Mouse (Mus musculus) stomach, postnatal 0 days (tissue): ENCODE results near the gene Dusp7. TPM values are rescaled to one million over a fixed set of nuclear protein-coding genes. Genes with fewer than 3 reads are reported as not detected.

Experiments used
- ATAC-seq: fragments of 200-750 bp; cut with Nextera tagmentation; 2 replicates; pipeline ENCODE4 v1.8.0; 2017; ENCODE audit not compliant: low FRiP score, low TSS enrichment
- DNase-seq: peaks from one replicate; pipeline ENCODE4 v3.0.0-alpha.2; 2016; ENCODE audit warnings: low spot score
- H3K27ac ChIP-seq: fragments of 300-500 bp; sonication (generic); replicated peaks from 2 replicates; pipeline ENCODE4 v1.5.1; 2014; ENCODE audit warnings: mild to moderate bottlenecking, control low read depth
- H3K27me3 ChIP-seq: fragments of 300-500 bp; sonication (generic); 2 replicates; pipeline ENCODE4 v1.6.1; 2014; ENCODE audit warnings: low read length; ENCODE audit not compliant: control insufficient read depth, insufficient read depth
- H3K36me3 ChIP-seq: fragments of 300-500 bp; sonication (generic); 2 replicates; pipeline ENCODE4 v1.6.1; 2014; ENCODE audit warnings: low read length, mixed read lengths; ENCODE audit not compliant: control insufficient read depth, insufficient read depth
- H3K4me1 ChIP-seq: fragments of 300-500 bp; sonication (generic); replicated peaks from 2 replicates; pipeline ENCODE4 v1.6.1; 2014; ENCODE audit warnings: antibody characterized with exemption; ENCODE audit not compliant: control insufficient read depth, insufficient read depth
- H3K4me2 ChIP-seq: fragments of 300-500 bp; sonication (generic); replicated peaks from 2 replicates; pipeline ENCODE4 v1.6.1; 2014; ENCODE audit warnings: low read depth, mild to moderate bottlenecking, control low read depth, moderate library complexity
- H3K4me3 ChIP-seq: fragments of 300-500 bp; sonication (generic); 2 replicates; pipeline ENCODE4 v1.5.1; 2014; ENCODE audit warnings: low read depth, low read length, control low read depth
- H3K9ac ChIP-seq: fragments of 300-500 bp; sonication (generic); 2 replicates; pipeline ENCODE4 v1.6.1; 2014; ENCODE audit warnings: mild to moderate bottlenecking, low read length, control low read depth, mixed read lengths
- H3K9me3 ChIP-seq: fragments of 300-500 bp; sonication (generic); 2 replicates; pipeline ENCODE4 v1.6.1; 2016; ENCODE audit warnings: low read length; ENCODE audit not compliant: control insufficient read depth
- CTCF ChIP-seq: IDR thresholded peaks from 2 replicates; pipeline ENCODE4 v1.5.1; 2016; ENCODE audit warnings: antibody characterized with exemption, low read depth, mild to moderate bottlenecking, moderate library complexity
- EP300 ChIP-seq: optimal IDR thresholded peaks from 2 replicates; pipeline ENCODE3; 2016; ENCODE audit warnings: antibody characterized with exemption
- WGBS: fragments of 180-500 bp; shearing (Covaris S2); extraction: QIAGEN DNeasy Blood & Tissue Kit; methylation state at CpG from one replicate; pipeline ENCODE4 v1.1.7; 2014; 5-methylcytosine and 5-hydroxymethylcytosine counted together
- polyA plus RNA-seq: library from polyadenylated mRNA; unstranded; fragments of >200 nt; fragmentation: Nextera tagmentation; extraction: Ambion mirVana; gene quantifications from 2 replicates; pipeline ENCODE4 v1.2.1, GENCODE M21; 2015

Dusp7 gene
- polyA plus RNA-seq, 1 experiment from 2014 or later, result 12.7 TPM

GRCm38 (mm10) chr9:106402607-106403375 lies 34.4 kb downstream of the Dusp7 start:
- Histone ChIP-seq H3K9ac (no peak overlapping the region), H3K27me3 (no peaks in the 10 kb centered on the region), H3K4me3 (no peak overlapping the region), H3K9me3 (no peaks in the 10 kb centered on the region), H3K27ac (no peak overlapping the region), H3K36me3 (no peaks in the 10 kb centered on the region), H3K4me1 (0 out of 2 replicates have a peak, but pooled peaks cover 3% of the 10 kb centered on the region), H3K4me2 (no peak overlapping the region)
- no peak for DNase-seq
- 78% methylated on average over 16 of the region's 16 CpGs for WGBS
- no peak for ATAC-seq
- no peak for TF ChIP-seq CTCF
- no peak for TF ChIP-seq EP300

DNA sequence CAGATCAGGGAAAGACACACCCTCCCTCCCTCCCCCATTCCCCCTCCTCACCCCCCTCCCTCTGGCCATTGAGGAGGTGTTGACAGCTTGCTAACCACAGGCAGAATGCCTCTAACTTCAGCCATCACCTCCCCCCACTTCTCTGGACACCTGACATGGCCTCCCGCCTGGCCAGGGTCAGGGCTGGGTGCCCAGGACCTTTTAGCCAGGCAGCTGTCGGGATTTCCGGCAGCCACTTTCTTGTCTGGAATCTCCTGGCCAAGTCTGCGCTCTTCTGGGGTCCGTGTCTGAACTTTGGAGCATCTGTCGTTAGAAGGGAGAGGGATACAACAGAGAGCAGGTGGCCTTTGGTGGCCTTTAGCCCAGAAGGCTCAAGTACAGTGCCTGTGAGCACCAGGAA lies 36.8 kb downstream of the Dusp7 start:
- Histone ChIP-seq H3K27ac (no peak overlapping the region), H3K9me3 (no peaks in the 10 kb centered on the region), H3K4me1 (0 out of 2 replicates have a peak, but pooled peaks cover 3% of the 10 kb centered on the region), H3K36me3 (no peaks in the 10 kb centered on the region), H3K4me2 (no peak overlapping the region), H3K4me3 (no peak overlapping the region), H3K27me3 (no peaks in the 10 kb centered on the region), H3K9ac (no peak overlapping the region)
- TF ChIP-seq EP300, result no peak
- no peak for TF ChIP-seq CTCF
- ATAC-seq (no peak), DNase-seq (no peak)
- WGBS, result 33% methylated on average over 6 of the region's 6 CpGs

DNA sequence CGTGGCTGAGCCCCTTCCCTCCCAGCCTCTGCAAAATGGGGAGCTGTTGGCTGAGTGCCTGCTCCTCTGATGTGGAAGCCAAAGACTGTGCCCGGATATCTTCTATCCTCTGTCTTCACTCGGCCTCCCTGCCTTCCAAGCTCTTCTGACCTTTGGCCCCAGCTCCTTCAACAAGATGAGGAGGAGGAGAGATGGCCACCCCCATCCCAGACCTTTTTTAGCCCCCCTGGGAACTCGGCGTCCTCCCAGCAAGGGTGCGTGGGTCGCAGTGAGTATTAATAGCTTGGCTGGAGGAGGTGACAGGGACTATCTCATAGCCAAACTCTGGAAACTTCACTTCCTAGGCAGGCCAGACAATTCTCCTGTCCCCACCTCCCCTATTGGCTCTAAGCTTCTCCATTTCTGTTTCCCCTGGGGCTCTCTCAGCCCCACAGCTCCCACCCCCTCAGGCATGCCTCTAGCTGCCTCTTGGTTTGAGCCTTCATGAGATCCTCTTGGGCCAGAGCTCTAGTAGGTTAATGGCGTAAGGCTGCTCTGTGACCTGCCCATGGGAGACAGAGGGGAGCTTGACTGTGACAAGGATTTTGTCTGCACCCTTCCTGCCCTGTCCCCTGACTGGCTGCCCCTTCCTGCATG lies 38.1 kb downstream of the Dusp7 start:
- TF ChIP-seq EP300, result no peak
- no peak for TF ChIP-seq CTCF
- DNase-seq, result no peak
- no peak overlapping the region for H3K9ac ChIP-seq
- no peaks in the 10 kb centered on the region for H3K27me3 ChIP-seq
- H3K36me3 ChIP-seq, result no peaks in the 10 kb centered on the region
- H3K9me3 ChIP-seq, result no peaks in the 10 kb centered on the region
- 0 out of 2 replicates have a peak, but pooled peaks cover 3% of the 10 kb centered on the region for H3K4me1 ChIP-seq
- H3K27ac ChIP-seq, result no peak overlapping the region; the same call in 1 of the 2 replicates
- H3K4me2 ChIP-seq, result no peak overlapping the region
- ATAC-seq, result no peak
- 36% methylated on average over 8 of the region's 8 CpGs for WGBS
- H3K4me3 ChIP-seq, result no peak overlapping the region

DNA sequence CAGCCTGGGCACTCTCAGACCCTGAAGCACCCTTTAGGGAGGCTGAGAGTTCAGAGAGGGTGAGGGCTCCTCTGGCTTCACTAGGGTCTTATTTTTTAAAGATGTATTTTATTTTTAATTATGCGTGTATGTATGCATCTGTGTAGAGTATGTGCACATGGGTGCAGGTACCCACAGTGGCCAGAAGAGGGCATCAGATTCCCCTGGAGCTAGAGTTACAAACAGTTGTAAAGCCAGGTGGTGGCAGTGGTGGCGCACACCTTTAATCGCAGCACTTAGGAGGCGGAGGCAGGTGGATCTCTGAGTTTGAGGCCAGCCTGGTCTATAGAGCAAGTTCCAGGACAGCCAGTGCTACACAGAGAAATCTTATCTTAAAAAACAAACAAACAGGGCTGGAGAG lies 40.7 kb downstream of the Dusp7 start:
- Histone ChIP-seq H3K4me1 (0 out of 2 replicates have a peak, but pooled peaks cover 3% of the 10 kb centered on the region), H3K9me3 (no peaks in the 10 kb centered on the region), H3K9ac (no peak overlapping the region), H3K27me3 (no peaks in the 10 kb centered on the region), H3K27ac (no peak overlapping the region), H3K36me3 (no peaks in the 10 kb centered on the region), H3K4me3 (no peak overlapping the region), H3K4me2 (no peak overlapping the region)
- TF ChIP-seq EP300 (no peak), CTCF (peak; percentile 30; the same call in 1 of the 2 replicates)
- ATAC-seq (no peak), DNase-seq (no peak)
- 96% methylated on average over 4 of the region's 4 CpGs for WGBS

- no peak overlapping the region for H3K4me3 ChIP-seq
- H3K9ac ChIP-seq, result no peak overlapping the region
- no peak for ATAC-seq
- H3K9me3 ChIP-seq, result no peaks in the 10 kb centered on the region
- H3K4me1 ChIP-seq, result 0 out of 2 replicates have a peak, but pooled peaks cover 3% of the 10 kb centered on the region
- 87% methylated on average over 2 of the region's 2 CpGs for WGBS
- H3K27ac ChIP-seq, result no peak overlapping the region
- no peaks in the 10 kb centered on the region for H3K36me3 ChIP-seq
- TF ChIP-seq CTCF, result no peak
- TF ChIP-seq EP300, result no peak
- DNase-seq, result no peak
- no peak overlapping the region for H3K4me2 ChIP-seq
- no peaks in the 10 kb centered on the region for H3K27me3 ChIP-seq
These were observed 41.7 kb downstream of the Dusp7 start for GRCm38 (mm10) chr9:106410086-106410650.
